Mouse (Mus musculus): Measurements from ENCODE around the gene Olfr698. TPM values are rescaled to one million over a fixed set of nuclear protein-coding genes. Genes with fewer than 3 reads are reported as not detected.
"Not testable (repeated sequence)": the region's sequence is repeated elsewhere in the genome, so short reads cannot be mapped to it uniquely, and the experiment has no call there.

The Olfr698 gene
- polyA plus RNA-seq (2012; rRNA removed), result not detected in 2 replicates

DNA sequence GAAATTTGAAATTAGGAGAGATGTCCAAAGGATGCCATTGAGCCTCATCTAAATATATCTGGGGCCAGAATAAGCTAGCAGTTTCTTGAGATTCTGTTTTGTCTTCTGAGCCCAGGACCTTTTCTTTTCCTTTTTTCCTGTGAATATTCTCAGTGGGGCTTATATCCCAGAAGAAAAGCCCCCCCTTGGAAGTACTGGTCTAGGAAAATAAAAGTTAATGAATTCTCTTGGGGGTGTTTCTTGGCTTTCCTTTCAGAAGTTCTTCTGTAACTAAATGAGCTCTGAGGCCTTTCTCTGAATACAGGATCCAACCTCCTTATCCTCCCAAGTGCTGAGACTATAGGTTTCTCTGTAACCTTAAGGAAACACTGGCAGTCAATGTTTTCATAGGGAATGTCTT, at the start of gene Olfr698:
Gene Olfr698, minus strand, starts transcription at position 101 of the 400 bp plus-strand sequence.
- DNase-seq (ENCODE audit: low spot score), result no peak

DNA sequence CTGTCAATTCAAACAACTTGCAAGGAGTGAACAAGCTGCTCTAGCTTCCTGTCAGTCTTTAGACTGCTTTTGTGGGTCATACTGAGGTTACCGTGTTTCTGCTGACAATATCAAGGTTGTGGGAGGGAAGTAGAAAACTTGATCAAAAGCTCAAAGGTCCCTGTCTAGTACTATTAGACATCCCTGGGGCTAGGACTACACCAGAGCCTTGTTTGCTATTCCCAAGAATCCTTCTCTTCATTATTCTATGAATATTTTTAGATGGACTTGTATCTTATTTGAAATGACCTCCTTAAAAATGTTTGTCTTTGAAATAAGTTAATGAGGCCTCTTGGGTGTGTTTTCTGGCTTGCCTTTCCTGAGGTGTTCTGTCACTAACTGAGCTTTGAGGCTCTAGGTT, 37.9 kb upstream of the Olfr698 start, which contains the start of gene Olfr699:
Gene Olfr699, minus strand, starts transcription at position 101 of the 400 bp plus-strand sequence.
- DNase-seq (ENCODE audit: low spot score), result no peak

DNA sequence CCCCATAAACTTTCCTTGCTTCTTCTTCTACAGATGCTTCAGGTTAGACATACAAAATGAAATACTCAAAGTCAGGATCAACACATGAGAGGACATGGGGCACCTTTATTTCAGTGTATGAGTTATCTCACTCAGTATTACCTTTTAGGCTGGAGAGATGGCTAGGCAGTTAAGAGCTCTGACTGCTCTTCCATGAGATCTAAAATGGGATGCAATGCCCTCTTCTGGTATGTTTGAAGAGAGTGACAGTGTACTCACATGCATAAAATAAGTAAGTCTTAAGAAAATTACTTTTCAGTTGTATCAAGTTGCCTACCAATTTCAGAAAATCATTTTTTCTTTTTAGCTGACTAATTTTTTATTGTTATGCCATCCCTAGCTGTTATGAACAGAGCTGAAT, 33.1 kb upstream of the Olfr698 start:
- no peak for DNase-seq (ENCODE audit: low spot score)

DNA sequence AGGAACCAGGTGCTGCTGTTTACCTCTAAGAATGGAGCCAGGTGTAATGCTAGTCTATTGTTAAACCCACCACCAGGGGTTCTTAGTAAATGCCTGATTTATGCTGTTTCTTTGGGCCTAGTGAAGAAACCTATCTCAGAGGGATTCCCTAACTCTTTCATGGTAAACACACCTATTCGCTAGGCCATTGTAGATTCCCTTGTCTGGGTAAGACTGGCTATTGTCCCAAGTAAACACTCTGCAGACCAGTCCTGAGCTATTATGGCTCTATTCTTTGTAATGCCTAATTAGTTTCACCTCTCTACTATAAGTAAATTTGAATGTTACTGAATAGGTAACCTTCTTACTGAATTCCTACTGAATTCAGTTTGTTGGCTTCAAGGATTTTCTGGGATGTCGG, 5.8 kb upstream of the Olfr698 start:
- not testable (repeated sequence) for DNase-seq (ENCODE audit: low spot score)

DNA sequence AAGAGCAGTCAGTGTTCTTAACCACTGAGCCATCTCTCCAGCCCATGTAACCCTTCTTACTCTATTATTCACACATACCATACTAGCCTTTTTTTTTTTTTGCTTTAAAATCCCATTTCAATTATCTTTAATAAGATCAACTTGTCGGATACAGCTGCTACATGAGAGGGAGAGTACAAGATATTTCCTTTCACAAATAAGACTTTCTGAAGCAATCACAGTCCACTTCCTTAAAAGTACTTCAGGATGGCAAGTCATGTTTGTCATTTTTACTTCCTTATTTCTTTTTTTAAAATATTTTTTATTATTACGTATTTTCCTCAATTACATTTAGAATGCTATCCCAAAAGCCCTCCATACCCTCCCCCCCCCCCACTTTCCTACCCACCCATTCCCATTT, 3.6 kb upstream of the Olfr698 start:
- no peak for DNase-seq (ENCODE audit: low spot score)

DNA sequence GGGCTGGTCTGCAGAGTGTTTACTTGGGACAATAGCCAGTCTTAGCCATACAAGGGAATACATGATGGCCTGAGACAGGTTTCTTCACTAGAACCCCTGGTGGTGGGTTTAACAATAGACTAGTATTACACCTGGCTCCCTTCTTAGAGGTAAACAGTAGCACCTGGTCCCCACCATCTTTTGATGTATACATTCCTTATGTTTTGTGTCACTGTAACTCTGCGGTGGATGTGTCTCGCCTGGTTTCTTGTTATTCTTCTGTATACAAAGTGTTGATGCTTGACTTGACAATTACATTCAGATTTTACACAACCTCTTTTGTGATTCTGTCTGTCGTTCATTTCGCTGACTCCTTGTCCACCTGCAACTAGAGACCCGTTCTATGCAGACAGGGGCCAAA, 9.4 kb downstream of the Olfr698 start:
- DNase-seq (ENCODE audit: low spot score), result no peak

DNA sequence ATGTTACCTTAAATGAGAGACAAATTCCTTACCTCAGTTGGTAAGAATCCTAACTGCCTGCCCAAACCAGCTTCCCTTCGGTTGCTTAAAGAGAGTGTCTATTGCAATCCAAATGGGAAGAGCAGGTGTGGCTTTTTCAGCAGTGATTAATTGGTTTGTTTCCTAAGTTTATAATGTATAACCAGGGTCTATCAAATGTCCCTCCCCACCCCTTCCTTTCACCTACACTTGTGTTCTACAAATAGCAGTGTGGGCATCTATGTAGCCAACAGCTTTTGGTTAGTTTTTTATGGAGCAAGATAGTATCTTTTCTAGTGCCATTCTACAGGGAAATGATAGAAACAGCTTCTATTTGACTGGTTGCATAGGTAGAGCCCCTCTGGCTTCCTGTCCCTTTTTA, 12.9 kb downstream of the Olfr698 start, which contains the start of gene Olfr697:
Gene Olfr697, minus strand, starts transcription at position 101 of the 400 bp plus-strand sequence.
- DNase-seq (ENCODE audit: low spot score), result no peak

DNA sequence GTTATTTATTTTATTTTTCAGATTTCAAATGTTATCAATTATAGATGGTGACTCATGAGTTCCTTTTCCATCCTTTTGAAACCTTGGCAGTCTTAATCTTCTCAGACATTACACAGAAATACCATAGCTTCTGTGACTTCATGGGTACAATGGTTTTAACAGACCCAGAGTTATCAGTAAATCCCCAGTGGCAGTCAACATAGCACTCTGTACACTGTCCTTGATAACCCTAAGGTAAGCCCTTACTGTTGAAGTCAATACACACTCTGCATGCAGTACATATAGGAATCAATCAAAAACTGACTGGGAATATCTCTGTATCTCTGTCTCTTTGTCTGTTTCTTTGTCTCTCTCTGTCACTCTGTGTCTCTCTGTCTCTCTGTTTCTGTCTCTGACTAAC, 18.2 kb downstream of the Olfr698 start:
- DNase-seq (ENCODE audit: low spot score), result no peak

DNA sequence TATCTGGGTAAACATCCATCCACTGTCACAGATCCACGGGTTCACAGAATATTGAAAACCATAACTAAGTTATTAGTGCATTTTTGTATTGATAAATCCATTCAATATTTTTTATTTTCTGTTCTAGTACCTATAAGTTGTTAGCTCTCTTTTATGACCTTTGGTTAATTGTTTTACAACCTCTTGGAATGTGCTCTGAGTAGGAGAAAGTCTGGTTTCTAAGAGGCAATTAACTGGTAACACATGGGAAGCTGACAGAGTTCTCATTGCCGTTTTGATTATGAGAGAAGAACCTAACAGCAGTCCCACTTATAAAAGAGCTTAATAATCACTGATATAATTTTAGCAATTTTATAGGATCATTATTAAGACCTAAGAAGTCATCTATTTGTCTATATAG, 21.5 kb downstream of the Olfr698 start:
- no peak for DNase-seq (ENCODE audit: low spot score)

DNA sequence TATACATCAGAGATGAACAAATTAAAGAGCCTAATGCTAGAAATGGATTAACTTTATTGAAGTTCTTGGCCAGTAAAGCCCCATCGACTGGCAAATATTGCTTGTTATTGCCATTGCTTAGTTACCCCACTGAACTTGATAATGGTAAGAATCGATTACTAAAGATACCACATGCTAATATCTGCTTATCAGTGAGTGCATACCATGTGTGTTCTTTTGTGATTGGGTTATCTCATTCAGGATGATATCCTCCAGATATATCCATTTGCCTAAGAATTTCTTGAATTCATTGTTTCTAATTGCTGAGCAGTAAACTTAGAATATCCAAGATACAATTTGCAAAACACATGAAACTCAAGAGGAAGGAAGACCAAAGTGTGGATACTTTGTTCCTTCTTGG, 29.5 kb downstream of the Olfr698 start:
- not testable (repeated sequence) for DNase-seq (ENCODE audit: low spot score)

DNA sequence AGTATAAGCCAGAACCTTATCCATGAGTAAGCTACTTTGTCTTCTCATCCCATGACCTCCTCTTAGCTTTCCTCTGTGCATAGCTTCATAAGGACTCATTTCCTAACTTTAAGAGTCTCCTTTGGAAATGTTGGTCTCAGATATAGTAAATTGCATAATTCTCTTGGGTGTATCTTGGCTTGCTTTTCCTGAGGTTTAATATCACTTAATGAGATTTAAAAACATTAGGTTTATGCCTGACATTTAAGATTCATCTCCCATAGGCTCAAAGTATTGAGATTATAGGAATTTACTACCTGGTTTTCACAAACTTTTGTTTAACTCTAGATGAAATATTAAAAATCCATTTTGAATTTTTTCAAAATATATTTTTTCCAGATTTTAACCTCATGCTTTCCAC, 38.9 kb downstream of the Olfr698 start, which contains the start of gene Olfr695:
Gene Olfr695, minus strand, starts transcription at position 101 of the 400 bp plus-strand sequence.
- DNase-seq (ENCODE audit: low spot score), result no peak

DNA sequence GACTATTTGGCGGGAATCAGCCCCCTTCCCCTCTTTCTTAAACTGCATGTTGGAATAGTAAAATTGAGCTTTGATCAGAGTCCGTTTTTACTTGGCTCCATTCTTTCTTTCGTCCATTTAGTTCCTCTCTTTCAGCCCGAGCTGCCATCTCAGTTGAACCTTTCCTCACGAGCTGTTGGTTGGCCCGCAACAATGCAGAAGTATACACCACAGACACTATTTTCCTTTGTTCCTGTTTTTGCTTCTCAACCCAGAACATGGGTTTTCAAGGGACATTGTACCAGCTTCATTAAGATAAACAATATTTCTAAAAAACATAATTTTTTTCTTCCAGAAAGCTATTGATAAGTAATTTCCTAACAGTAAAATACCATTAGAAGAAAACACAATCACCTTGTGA, 43.7 kb downstream of the Olfr698 start:
- no peak for DNase-seq (ENCODE audit: low spot score)

DNA sequence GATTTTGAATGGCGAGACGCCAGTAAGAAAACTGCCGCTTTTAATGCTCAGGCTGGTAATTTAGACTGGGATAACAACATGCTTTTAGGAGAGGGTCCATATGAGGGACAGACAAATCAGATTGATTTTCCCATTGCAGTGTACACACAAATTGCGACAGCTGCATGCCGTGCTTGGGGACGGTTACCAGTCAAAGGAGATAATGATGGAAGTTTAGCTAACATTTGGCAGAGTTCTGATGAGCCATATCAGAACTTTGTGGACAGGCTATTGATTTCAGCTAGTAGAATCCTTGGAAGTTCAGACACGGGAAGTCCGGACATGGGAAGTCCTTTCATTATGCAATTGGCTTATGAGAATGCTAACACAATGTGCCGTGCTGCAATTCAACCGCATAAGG, 47.5 kb downstream of the Olfr698 start:
- DNase-seq (ENCODE audit: low spot score), result not testable (repeated sequence)

Other genes with a start within 250 kb of the Olfr698 start
- gene Olfr693, start 74.8 kb downstream of the Olfr698 start, polyA plus RNA-seq (2012; rRNA removed), result not detected in 2 replicates
- gene Olfr694, start 63.6 kb downstream of the Olfr698 start, polyA plus RNA-seq (2012; rRNA removed), result not detected in 2 replicates
- gene Olfr695, start 39.0 kb downstream of the Olfr698 start, polyA plus RNA-seq (2012; rRNA removed), result not detected in 2 replicates
- gene Olfr697, start 13.0 kb downstream of the Olfr698 start, polyA plus RNA-seq (2012; rRNA removed), result not detected in 2 replicates
- not detected in 2 replicates for gene Olfr699, start 37.8 kb upstream of the Olfr698 start, polyA plus RNA-seq (2012; rRNA removed)
- gene Olfr700, start 53.4 kb upstream of the Olfr698 start, polyA plus RNA-seq (2012; rRNA removed), result not detected in 2 replicates
- not detected in 2 replicates for gene Olfr701, start 58.7 kb upstream of the Olfr698 start, polyA plus RNA-seq (2012; rRNA removed)
- gene Olfr702, start 78.5 kb upstream of the Olfr698 start, polyA plus RNA-seq (2012; rRNA removed), result not detected in 2 replicates
- not detected in 2 replicates for gene Olfr703, start 88.0 kb upstream of the Olfr698 start, polyA plus RNA-seq (2012; rRNA removed)
- not detected in 2 replicates for gene Olfr704, start 107.8 kb upstream of the Olfr698 start, polyA plus RNA-seq (2012; rRNA removed)
- not detected in 2 replicates for gene Olfr705, start 121.5 kb upstream of the Olfr698 start, polyA plus RNA-seq (2012; rRNA removed)
- not detected in 2 replicates for gene Olfr706, start 132.8 kb upstream of the Olfr698 start, polyA plus RNA-seq (2012; rRNA removed)
- not detected in 2 replicates for gene Olfr707, start 145.8 kb upstream of the Olfr698 start, polyA plus RNA-seq (2012; rRNA removed)
- gene Olfr1532-ps1, start 152.6 kb upstream of the Olfr698 start, polyA plus RNA-seq (2012; rRNA removed), result not detected in 2 replicates
- not detected in 2 replicates for gene Olfr709-ps1, start 176.8 kb upstream of the Olfr698 start, polyA plus RNA-seq (2012; rRNA removed)
- not detected in 2 replicates for gene Olfr710, start 192.9 kb upstream of the Olfr698 start, polyA plus RNA-seq (2012; rRNA removed)
- not detected in 2 replicates for gene Olfr6, start 208.5 kb upstream of the Olfr698 start, polyA plus RNA-seq (2012; rRNA removed)
- not detected in 2 replicates for gene Olfr711, start 220.1 kb upstream of the Olfr698 start, polyA plus RNA-seq (2012; rRNA removed)

All from urinary bladder, adult 2 months (tissue).